ENCODE assay signal across 27 mouse cellular contexts in the genomic region with DNA sequence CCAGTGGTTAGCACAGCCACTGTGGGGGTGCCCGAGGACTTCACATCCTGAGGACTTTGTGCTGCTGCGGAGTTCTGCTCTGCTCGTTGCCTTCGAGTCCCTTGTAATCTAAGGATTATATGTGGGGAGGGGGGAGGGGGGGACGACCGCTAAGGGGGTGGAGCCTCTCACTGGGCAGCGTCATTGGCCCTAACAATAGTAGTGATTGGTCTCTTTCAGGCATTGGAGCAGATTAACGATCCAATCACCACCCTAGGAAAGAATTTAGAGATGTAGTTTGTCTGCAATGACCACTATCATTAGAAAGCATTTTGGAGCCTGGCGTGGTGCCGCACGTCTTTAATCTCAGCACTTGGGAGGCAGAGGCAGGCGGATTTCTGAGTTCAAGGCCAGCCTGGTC.
"Had no signal": no experiment of that assay in that cellular context is flagged by ENCODE, and none has a peak within 500 bp of the region (broad histone marks: within the 10 kb centered on the region; RNA-seq: fewer than 3 reads in every experiment).

No protein-coding gene starts in this region.

- H3K4me2 ChIP-seq: embryonic facial prominence, embryonic 12.5 days; embryonic facial prominence, embryonic 13.5 days; embryonic facial prominence, embryonic 15.5 days; forebrain, embryonic 12.5 days; forebrain, embryonic 13.5 days; forebrain, embryonic 15.5 days had no signal

- H3K4me3 ChIP-seq: embryonic facial prominence, embryonic 10.5 days; embryonic facial prominence, embryonic 12.5 days; embryonic facial prominence, embryonic 13.5 days; embryonic facial prominence, embryonic 15.5 days; erythroblast, embryonic 14.5 days; forebrain, embryonic 10.5 days; forebrain, embryonic 12.5 days; forebrain, embryonic 13.5 days; forebrain, embryonic 15.5 days; gastrocnemius, adult 2 months; heart, adult 2 months had no signal

- H3K9me3 ChIP-seq: embryonic facial prominence, embryonic 10.5 days; embryonic facial prominence, embryonic 12.5 days; embryonic facial prominence, embryonic 13.5 days; embryonic facial prominence, embryonic 15.5 days; forebrain, embryonic 10.5 days; forebrain, embryonic 12.5 days; forebrain, embryonic 13.5 days; forebrain, embryonic 15.5 days had no signal

- H3K4me1 ChIP-seq: embryonic facial prominence, embryonic 12.5 days; embryonic facial prominence, embryonic 13.5 days; embryonic facial prominence, embryonic 15.5 days; forebrain, embryonic 13.5 days; forebrain, embryonic 15.5 days had no signal

- DNase-seq: cerebellum, adult 9-10 months; cerebellum, adult 9-11 months; cerebellum, postnatal 10 days; cerebellum, postnatal 14 days; cerebellum, postnatal 25 days; cerebellum, postnatal 36 days; embryo, embryonic 11 days; forebrain, postnatal 0 days; gastrocnemius, adult 2 months; gastrocnemius, postnatal 10 days; gastrocnemius, postnatal 14 days; gastrocnemius, postnatal 25 days; gastrocnemius, postnatal 36 days; heart, adult 11 months; heart, adult 18-20 months; heart, adult 2 months had no signal

- H3K36me3 ChIP-seq: embryonic facial prominence, embryonic 10.5 days; embryonic facial prominence, embryonic 12.5 days; embryonic facial prominence, embryonic 13.5 days; embryonic facial prominence, embryonic 15.5 days; forebrain, embryonic 10.5 days; forebrain, embryonic 12.5 days; forebrain, embryonic 15.5 days had no signal

- H3K9ac ChIP-seq: embryonic facial prominence, embryonic 12.5 days; embryonic facial prominence, embryonic 13.5 days; embryonic facial prominence, embryonic 15.5 days; forebrain, embryonic 12.5 days; forebrain, embryonic 13.5 days; forebrain, embryonic 15.5 days; forebrain, postnatal 0 days had no signal

- H3K27ac ChIP-seq: embryonic facial prominence, embryonic 10.5 days; embryonic facial prominence, embryonic 12.5 days; embryonic facial prominence, embryonic 13.5 days; embryonic facial prominence, embryonic 15.5 days; forebrain, embryonic 10.5 days; forebrain, embryonic 12.5 days; forebrain, embryonic 13.5 days; forebrain, embryonic 15.5 days; heart, adult 2 months had no signal

- H3K27me3 ChIP-seq: embryonic facial prominence, embryonic 12.5 days; embryonic facial prominence, embryonic 13.5 days; embryonic facial prominence, embryonic 15.5 days; forebrain, embryonic 12.5 days; forebrain, embryonic 13.5 days; forebrain, embryonic 15.5 days had no signal

- ATAC-seq: forebrain, embryonic 13.5 days; forebrain, embryonic 14.5 days; forebrain, embryonic 15.5 days; forebrain, embryonic 16.5 days; forebrain, postnatal 0 days had no signal
